In the genomic region with DNA sequence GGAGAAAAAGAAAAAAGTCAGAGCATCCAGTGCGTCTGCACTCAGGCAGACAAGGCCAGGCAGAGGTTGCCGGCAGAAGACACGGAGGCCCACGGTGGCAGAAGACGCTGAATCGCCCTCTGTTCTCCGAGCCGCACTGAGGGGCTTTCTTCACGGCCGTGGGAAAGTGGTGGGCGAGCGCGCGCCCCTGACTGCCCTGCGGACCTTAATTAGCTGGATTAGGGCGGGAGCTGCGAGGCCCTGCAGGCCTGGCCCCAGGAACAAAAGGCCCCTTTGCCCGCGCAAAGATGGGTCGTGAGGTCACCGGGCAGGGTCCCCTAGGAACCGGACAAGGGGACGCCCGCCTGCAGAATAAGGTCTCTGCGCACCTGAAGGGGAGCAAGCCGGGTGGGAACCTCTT, we compare ENCODE assay signal across 21 mouse cellular contexts.
DNase-seq lines count a peak whose midpoint lies in the region; ATAC-seq and TF ChIP-seq lines count a peak whose summit lies in the region.
"Had no signal": no experiment of that assay in that cellular context is flagged by ENCODE, and none has a peak within 500 bp of the region (broad histone marks: within the 10 kb centered on the region; RNA-seq: fewer than 3 reads in every experiment).

No protein-coding gene starts in this region.

- WGBS in hindbrain, embryonic 16.5 days, result 42% methylated on average over 26 of the region's 26 CpGs
- 36% methylated on average over 26 of the region's 26 CpGs for WGBS in hindbrain, embryonic 11.5 days

- TF ChIP-seq EP300 in ES-Bruce4 (IDR thresholded peaks at IDR 0.05; ENCODE audit: insufficient read depth, low read depth, low read length), result no peak

- no peak for TF ChIP-seq POLR2A in ES-Bruce4 (IDR thresholded peaks at IDR 0.05; ENCODE audit: insufficient read depth, low read length)

- H3K4me3 ChIP-seq in hindbrain, embryonic 16.5 days (ENCODE audit: low read length), result no peak overlapping the region
- H3K4me3 ChIP-seq in hindbrain, embryonic 11.5 days (ENCODE audit: low read depth, low read length), result no peak overlapping the region
- H3K4me3 ChIP-seq in ES-Bruce4 (ENCODE audit: low read depth, low read length), result peak overlapping the region; percentile 4; the same call in 1 of the 2 replicates
- H3K4me3 ChIP-seq: embryonic facial prominence, embryonic 12.5 days; liver, embryonic 13.5 days; neural tube, embryonic 15.5 days had no signal

- no peaks in the 10 kb centered on the region for H3K4me1 ChIP-seq in hindbrain, embryonic 16.5 days (ENCODE audit: control insufficient read depth, insufficient read depth, low read depth, low read length)
- H3K4me1 ChIP-seq in hindbrain, embryonic 11.5 days (replicated peaks; ENCODE audit: control insufficient read depth, insufficient read depth, low read length), result peaks cover 3% of the 10 kb centered on the region; the same call in 1 of the 2 replicates
- peaks cover 1% of the 10 kb centered on the region for H3K4me1 ChIP-seq in ES-Bruce4 (ENCODE audit: control insufficient read depth, insufficient read depth, low read length)
- H3K4me1 ChIP-seq: liver, embryonic 13.5 days had no signal

- no peaks in the 10 kb centered on the region for H3K36me3 ChIP-seq in hindbrain, embryonic 16.5 days (ENCODE audit: control insufficient read depth, insufficient read depth, low read length)
- H3K36me3 ChIP-seq in hindbrain, embryonic 11.5 days (ENCODE audit: control insufficient read depth, insufficient read depth, low read length), result no peaks in the 10 kb centered on the region
- H3K36me3 ChIP-seq in ES-Bruce4 (ENCODE audit: control insufficient read depth, insufficient read depth, low read length, poor library complexity, severe bottlenecking), result no peaks in the 10 kb centered on the region
- H3K36me3 ChIP-seq: embryonic facial prominence, embryonic 12.5 days; liver, embryonic 13.5 days; neural tube, embryonic 15.5 days had no signal

- H3K27me3 ChIP-seq in hindbrain, embryonic 16.5 days (replicated peaks; ENCODE audit: control insufficient read depth, insufficient read depth, low read length), result no peaks in the 10 kb centered on the region
- no peaks in the 10 kb centered on the region for H3K27me3 ChIP-seq in hindbrain, embryonic 11.5 days (ENCODE audit: control insufficient read depth, insufficient read depth, low read length)
- H3K27me3 ChIP-seq in ES-Bruce4 (ENCODE audit: control insufficient read depth, insufficient read depth, low read length, poor library complexity, severe bottlenecking), result no peaks in the 10 kb centered on the region
- H3K27me3 ChIP-seq: embryonic facial prominence, embryonic 12.5 days; liver, embryonic 13.5 days; neural tube, embryonic 15.5 days had no signal

- TF ChIP-seq CTCF in ES-Bruce4 (IDR thresholded peaks at IDR 0.05; ENCODE audit: low read depth, low read length), result no peak

- no peak for ATAC-seq in hindbrain, embryonic 16.5 days
- ATAC-seq in hindbrain, embryonic 11.5 days (ENCODE audit: low FRiP score), result no peak
- ATAC-seq: hindbrain, postnatal 0 days; intestine, embryonic 16.5 days had no signal

- no peaks in the 10 kb centered on the region for H3K9me3 ChIP-seq in hindbrain, embryonic 16.5 days (ENCODE audit: control insufficient read depth, low read length)
- H3K9me3 ChIP-seq in hindbrain, embryonic 11.5 days (ENCODE audit: control insufficient read depth, low read length), result no peaks in the 10 kb centered on the region
- no peaks in the 10 kb centered on the region for H3K9me3 ChIP-seq in ES-Bruce4 (replicated peaks; ENCODE audit: control insufficient read depth, insufficient read depth, low read length, poor library complexity, severe bottlenecking)
- H3K9me3 ChIP-seq: embryonic facial prominence, embryonic 12.5 days; liver, embryonic 13.5 days; neural tube, embryonic 15.5 days had no signal

- no peak for DNase-seq in hindbrain, embryonic 11.5 days (ENCODE audit: low spot score)
- peak; percentile 33 for DNase-seq in embryo, embryonic 10 days (ENCODE audit: low spot score)
- DNase-seq in retina, embryonic 14.5 days (ENCODE audit: low spot score), result peak; percentile 70
- no peak for DNase-seq in heart, postnatal 4 days
- no peak for DNase-seq in urinary bladder, postnatal 36 days (ENCODE audit: low spot score in 2 of 2)
- DNase-seq: adrenal gland, postnatal 14 days; cerebellum, adult 2 months; cerebellum, postnatal 25 days; kidney, postnatal 36 days; layer of hippocampus, postnatal 36 days; liver, embryonic 13.5 days; lung, adult 2 months; lung, postnatal 14 days; right cerebral cortex, postnatal 14 days; spleen, adult 18-20 months had no signal

- no peak overlapping the region for H3K4me2 ChIP-seq in hindbrain, embryonic 16.5 days (ENCODE audit: low read length)
- H3K4me2 ChIP-seq in hindbrain, embryonic 11.5 days (replicated peaks; ENCODE audit: low read depth, low read length), result no peak overlapping the region
- H3K4me2 ChIP-seq: embryonic facial prominence, embryonic 12.5 days; liver, embryonic 13.5 days; neural tube, embryonic 15.5 days had no signal

- H3K9ac ChIP-seq in hindbrain, embryonic 16.5 days (ENCODE audit: low read depth, low read length), result no peak overlapping the region
- H3K9ac ChIP-seq in hindbrain, embryonic 11.5 days (ENCODE audit: low read depth, low read length), result no peak overlapping the region
- H3K9ac ChIP-seq in ES-Bruce4 (ENCODE audit: low read depth, poor library complexity, severe bottlenecking), result peak overlapping the region; percentile 18
- H3K9ac ChIP-seq: embryonic facial prominence, embryonic 12.5 days; liver, embryonic 13.5 days; neural tube, embryonic 15.5 days had no signal

- H3K27ac ChIP-seq in hindbrain, embryonic 16.5 days (ENCODE audit: low read depth, low read length), result 0 out of 2 replicates have a peak overlapping the region, but pooled peaks have one; percentile 44
- H3K27ac ChIP-seq in hindbrain, embryonic 11.5 days (ENCODE audit: low read depth, low read length), result no peak overlapping the region
- H3K27ac ChIP-seq in ES-Bruce4 (ENCODE audit: insufficient read depth, low read length), result no peak overlapping the region
- H3K27ac ChIP-seq: embryonic facial prominence, embryonic 12.5 days; hindbrain, postnatal 0 days; liver, embryonic 13.5 days; neural tube, embryonic 15.5 days had no signal

Comparison
In these comparisons a context has a peak if more than half of its experiments do, and no peak if none do; other contexts are left out.
1. DNase-seq: peak in embryo, embryonic 10 days (single experiment) and retina, embryonic 14.5 days (single experiment); none in hindbrain, embryonic 11.5 days (single experiment), heart, postnatal 4 days (single experiment) and urinary bladder, postnatal 36 days (0 of 2).